In genomic region chr2:74435184-74435911, GRCm38 (mm10) we compare ENCODE assay signal across 18 mouse cellular contexts.
A peak's percentile ranks its signal among the peaks of the same experiment; 100 is the strongest.
DNase-seq lines count a peak whose midpoint lies in the region; ATAC-seq lines count a peak whose summit lies in the region.
"Had no signal": no experiment of that assay in that cellular context is flagged by ENCODE, and none has a peak within 500 bp of the region (broad histone marks: within the 10 kb centered on the region; RNA-seq: fewer than 3 reads in every experiment).

No protein-coding gene starts in this region.

- no peak overlapping the region for H3K9ac ChIP-seq in heart, embryonic 12.5 days
- no peak overlapping the region for H3K9ac ChIP-seq in embryonic facial prominence, embryonic 15.5 days
- H3K9ac ChIP-seq in intestine, embryonic 15.5 days, result no peak overlapping the region
- no peak overlapping the region for H3K9ac ChIP-seq in lung, embryonic 16.5 days (ENCODE audit: low read length)
- H3K9ac ChIP-seq: heart, embryonic 15.5 days; midbrain, embryonic 13.5 days had no signal

- no peak for ATAC-seq in heart, embryonic 12.5 days (ENCODE audit: insufficient number of reproducible peaks, low FRiP score)
- ATAC-seq in embryonic facial prominence, embryonic 15.5 days (ENCODE audit: insufficient number of reproducible peaks, low FRiP score, low TSS enrichment, low read depth), result no peak
- peak; percentile 67; the same call in 1 of the 2 replicates for ATAC-seq in intestine, embryonic 15.5 days
- peak; percentile 92 for ATAC-seq in lung, embryonic 16.5 days (ENCODE audit: low read depth)
- ATAC-seq: forebrain, embryonic 16.5 days; midbrain, embryonic 13.5 days had no signal

- no peak overlapping the region for H3K27ac ChIP-seq in heart, embryonic 12.5 days (ENCODE audit: poor library complexity, severe bottlenecking)
- peak overlapping the region; percentile 55; the same call in 1 of the 2 replicates for H3K27ac ChIP-seq in embryonic facial prominence, embryonic 15.5 days (replicated peaks)
- 0 out of 2 replicates have a peak overlapping the region, but pooled peaks have one; percentile 32 for H3K27ac ChIP-seq in intestine, embryonic 15.5 days
- peak overlapping the region; percentile 50 for H3K27ac ChIP-seq in lung, embryonic 16.5 days (ENCODE audit: low read length)
- H3K27ac ChIP-seq: heart, embryonic 15.5 days; layer of hippocampus, adult 2 months; midbrain, embryonic 13.5 days had no signal

- WGBS in heart, embryonic 12.5 days, result 82% methylated on average over 13 of the region's 13 CpGs
- 53% methylated on average over 13 of the region's 13 CpGs for WGBS in embryonic facial prominence, embryonic 15.5 days
- WGBS in intestine, embryonic 15.5 days, result 58% methylated on average over 13 of the region's 13 CpGs
- 45% methylated on average over 13 of the region's 13 CpGs for WGBS in lung, embryonic 16.5 days

- no peaks in the 10 kb centered on the region for H3K4me1 ChIP-seq in heart, embryonic 12.5 days (replicated peaks)
- H3K4me1 ChIP-seq in embryonic facial prominence, embryonic 15.5 days, result no peaks in the 10 kb centered on the region
- H3K4me1 ChIP-seq in intestine, embryonic 15.5 days (replicated peaks), result no peaks in the 10 kb centered on the region
- H3K4me1 ChIP-seq in lung, embryonic 16.5 days (replicated peaks; ENCODE audit: control insufficient read depth, insufficient read depth, low read length), result no peaks in the 10 kb centered on the region
- H3K4me1 ChIP-seq: heart, embryonic 15.5 days; midbrain, embryonic 13.5 days had no signal

- peak; percentile 17 to 27 for DNase-seq in heart, postnatal 10 days
- DNase-seq in c-Kit-positive CD71-positive TER-119-positive erythroid progenitor cells, embryonic 14.5 days (ENCODE audit: low spot score), result no peak
- DNase-seq in layer of hippocampus, postnatal 14 days (ENCODE audit: low spot score in 2 of 2), result no peak
- DNase-seq: adrenal gland, adult 8-10 months; cerebellum, adult 2 months; embryo, embryonic 11 days; liver; retina, postnatal 1 day; thymus, postnatal 14 days had no signal

- H3K27me3 ChIP-seq in heart, embryonic 12.5 days (replicated peaks), result no peaks in the 10 kb centered on the region
- no peaks in the 10 kb centered on the region for H3K27me3 ChIP-seq in embryonic facial prominence, embryonic 15.5 days
- no peaks in the 10 kb centered on the region for H3K27me3 ChIP-seq in intestine, embryonic 15.5 days (replicated peaks)
- no peaks in the 10 kb centered on the region for H3K27me3 ChIP-seq in lung, embryonic 16.5 days (ENCODE audit: control insufficient read depth, insufficient read depth, low read depth, low read length)
- H3K27me3 ChIP-seq: heart, embryonic 15.5 days; midbrain, embryonic 13.5 days had no signal

- H3K36me3 ChIP-seq in heart, embryonic 12.5 days, result no peaks in the 10 kb centered on the region
- no peaks in the 10 kb centered on the region for H3K36me3 ChIP-seq in embryonic facial prominence, embryonic 15.5 days
- H3K36me3 ChIP-seq in intestine, embryonic 15.5 days, result no peaks in the 10 kb centered on the region
- H3K36me3 ChIP-seq in lung, embryonic 16.5 days (ENCODE audit: control insufficient read depth, insufficient read depth, low read length), result no peaks in the 10 kb centered on the region
- H3K36me3 ChIP-seq: heart, embryonic 15.5 days; midbrain, embryonic 13.5 days had no signal

- intact Hi-C loops in heart, postnatal 10 days (cut with DNase I), result no loop called here

- peaks cover 20% of the 10 kb centered on the region for H3K9me3 ChIP-seq in heart, embryonic 12.5 days (replicated peaks)
- no peaks in the 10 kb centered on the region for H3K9me3 ChIP-seq in embryonic facial prominence, embryonic 15.5 days (replicated peaks)
- no peaks in the 10 kb centered on the region for H3K9me3 ChIP-seq in intestine, embryonic 15.5 days
- peaks cover 4% of the 10 kb centered on the region for H3K9me3 ChIP-seq in lung, embryonic 16.5 days (ENCODE audit: control insufficient read depth, low read length)
- H3K9me3 ChIP-seq: heart, embryonic 15.5 days had no signal

- H3K4me2 ChIP-seq in heart, embryonic 12.5 days, result no peak overlapping the region
- no peak overlapping the region for H3K4me2 ChIP-seq in embryonic facial prominence, embryonic 15.5 days (replicated peaks)
- no peak overlapping the region for H3K4me2 ChIP-seq in intestine, embryonic 15.5 days (replicated peaks)
- H3K4me2 ChIP-seq in lung, embryonic 16.5 days (ENCODE audit: low read depth, low read length), result peak overlapping the region; percentile 17; the same call in 1 of the 2 replicates
- H3K4me2 ChIP-seq: heart, embryonic 15.5 days; midbrain, embryonic 13.5 days had no signal

- H3K4me3 ChIP-seq in heart, embryonic 12.5 days, result no peak overlapping the region
- no peak overlapping the region for H3K4me3 ChIP-seq in embryonic facial prominence, embryonic 15.5 days (replicated peaks)
- H3K4me3 ChIP-seq in intestine, embryonic 15.5 days (replicated peaks), result no peak overlapping the region
- H3K4me3 ChIP-seq in lung, embryonic 16.5 days (ENCODE audit: low read length), result no peak overlapping the region
- H3K4me3 ChIP-seq: heart, embryonic 15.5 days; layer of hippocampus, adult 2 months; midbrain, embryonic 13.5 days; myocyte had no signal

Comparison
In these comparisons a context has a peak if more than half of its experiments do, and no peak if none do; other contexts are left out.
1. DNase-seq: peak in heart, postnatal 10 days (2 of 2); none in c-Kit-positive CD71-positive TER-119-positive erythroid progenitor cells, embryonic 14.5 days (single experiment) and layer of hippocampus, postnatal 14 days (0 of 2).
2. ATAC-seq: peak in intestine, embryonic 15.5 days (single experiment) and lung, embryonic 16.5 days (single experiment); none in heart, embryonic 12.5 days (single experiment) and embryonic facial prominence, embryonic 15.5 days (single experiment).